Mouse (Mus musculus) heart, embryonic 16.5 days (tissue): ENCODE data around the gene Plcb4. TPM values are rescaled to one million over a fixed set of nuclear protein-coding genes. Genes with fewer than 3 reads are reported as not detected.

Experiments used
- ATAC-seq: fragments of 200-750 bp; cut with Nextera tagmentation; replicated peaks from 2 replicates; pipeline ENCODE4 v1.8.0; 2017; ENCODE audit warnings: moderate number of reproducible peaks; ENCODE audit not compliant: insufficient read depth, low FRiP score; ENCODE audit errors: extremely low read depth
- H3K27ac ChIP-seq: fragments of 300-500 bp; sonication (generic); 2 replicates; pipeline ENCODE4 v1.5.1; 2014; ENCODE audit warnings: mild to moderate bottlenecking, low read length, control low read depth, moderate library complexity
- H3K27me3 ChIP-seq: fragments of 300-500 bp; sonication (generic); 2 replicates; pipeline ENCODE4 v1.6.1; 2014; ENCODE audit warnings: low read length, mixed read lengths; ENCODE audit not compliant: control insufficient read depth, insufficient read depth
- H3K36me3 ChIP-seq: fragments of 300-500 bp; sonication (generic); 2 replicates; pipeline ENCODE4 v1.6.1; 2014; ENCODE audit not compliant: control insufficient read depth, insufficient read depth
- H3K4me1 ChIP-seq: fragments of 300-500 bp; sonication (generic); 2 replicates; pipeline ENCODE4 v1.6.1; 2014; ENCODE audit warnings: low read length, mixed read lengths; ENCODE audit not compliant: control insufficient read depth, insufficient read depth
- H3K4me2 ChIP-seq: fragments of 300-500 bp; sonication (generic); 2 replicates; pipeline ENCODE4 v1.6.1; 2014; ENCODE audit warnings: low read depth, mild to moderate bottlenecking, control low read depth, low read length
- H3K4me3 ChIP-seq: fragments of 300-500 bp; sonication (generic); 2 replicates; pipeline ENCODE4 v1.5.1; 2014; ENCODE audit warnings: mild to moderate bottlenecking, control low read depth, low read length
- H3K9ac ChIP-seq: fragments of 300-500 bp; sonication (generic); 2 replicates; pipeline ENCODE4 v1.6.1; 2014; ENCODE audit warnings: low read length, control low read depth
- H3K9me3 ChIP-seq: fragments of 300-500 bp; sonication (generic); replicated peaks from 2 replicates; pipeline ENCODE4 v1.6.1; 2016; ENCODE audit warnings: low read length; ENCODE audit not compliant: control insufficient read depth
- WGBS: fragments of 180-500 bp; shearing (Covaris S2); extraction: QIAGEN DNeasy Blood & Tissue Kit; methylation state at CpG from one replicate; pipeline ENCODE4 v1.1.7; 2014; 5-methylcytosine and 5-hydroxymethylcytosine counted together
- polyA plus RNA-seq: library from polyadenylated mRNA; unstranded; fragments of >200 nt; fragmentation: Nextera tagmentation; extraction: Ambion mirVana; gene quantifications from 2 replicates; pipeline ENCODE4 v1.2.1, GENCODE M21; 2015

The Plcb4 gene
- polyA plus RNA-seq, 1 experiment from 2014 or later: 31.9 TPM

DNA sequence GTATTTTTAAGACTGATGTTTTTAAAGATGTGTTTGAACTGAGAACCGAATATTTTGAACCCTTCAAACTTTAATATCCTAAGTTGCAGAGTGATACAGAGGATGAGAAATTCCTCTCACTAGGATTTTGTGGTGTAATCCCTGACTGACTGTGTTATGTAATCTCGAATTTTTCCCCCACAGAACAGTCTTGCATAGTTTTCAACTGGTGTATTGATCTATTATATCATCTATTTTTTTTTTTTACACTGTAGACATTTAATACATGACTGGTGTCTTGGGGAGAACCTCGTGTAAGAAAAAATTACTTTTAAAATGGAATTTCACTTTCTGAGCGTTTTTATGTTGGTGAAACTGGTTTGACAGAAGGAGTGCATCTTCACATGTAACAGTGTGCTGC lies 2.0 kb downstream of the Plcb4 start:
- 0 out of 2 replicates have a peak, but pooled peaks cover 3% of the 10 kb centered on the region for H3K4me1 ChIP-seq
- 64% methylated on average over 4 of the region's 4 CpGs for WGBS
- H3K9ac ChIP-seq: no peak overlapping the region
- no peaks in the 10 kb centered on the region for H3K9me3 ChIP-seq
- peak overlapping the region; percentile 65 for H3K4me2 ChIP-seq
- no peak for ATAC-seq
- H3K27ac ChIP-seq: no peak overlapping the region
- H3K36me3 ChIP-seq: no peaks in the 10 kb centered on the region
- H3K27me3 ChIP-seq: no peaks in the 10 kb centered on the region
- H3K4me3 ChIP-seq: peak overlapping the region; percentile 24

- no peak overlapping the region for H3K4me3 ChIP-seq
- H3K36me3 ChIP-seq: no peaks in the 10 kb centered on the region
- 77% methylated on average over 1 of the region's 1 CpGs for WGBS
- no peak overlapping the region for H3K4me2 ChIP-seq
- ATAC-seq: no peak
- 0 out of 2 replicates have a peak, but pooled peaks cover 3% of the 10 kb centered on the region for H3K4me1 ChIP-seq
- no peak overlapping the region for H3K27ac ChIP-seq
- no peak overlapping the region for H3K9ac ChIP-seq
- H3K27me3 ChIP-seq: no peaks in the 10 kb centered on the region
- H3K9me3 ChIP-seq: no peaks in the 10 kb centered on the region
Measured at GRCm38 (mm10) chr2:135663785-135664184, 5.0 kb downstream of the Plcb4 start.

- H3K27me3 ChIP-seq: no peaks in the 10 kb centered on the region
- H3K9me3 ChIP-seq: no peaks in the 10 kb centered on the region
- no peak for ATAC-seq
- H3K27ac ChIP-seq: no peak overlapping the region
- no peak overlapping the region for H3K4me3 ChIP-seq
- H3K9ac ChIP-seq: no peak overlapping the region
- H3K4me2 ChIP-seq: no peak overlapping the region
- no peaks in the 10 kb centered on the region for H3K4me1 ChIP-seq
- WGBS: 91% methylated on average over 2 of the region's 2 CpGs
- H3K36me3 ChIP-seq: no peaks in the 10 kb centered on the region
Measured at GRCm38 (mm10) chr2:135667496-135667895, 8.7 kb downstream of the Plcb4 start.

GRCm38 (mm10) chr2:135672459-135673104 lies 13.8 kb downstream of the Plcb4 start:
- H3K27me3 ChIP-seq: no peaks in the 10 kb centered on the region
- H3K4me2 ChIP-seq: no peak overlapping the region
- H3K27ac ChIP-seq: no peak overlapping the region
- ATAC-seq: no peak
- H3K9me3 ChIP-seq: no peaks in the 10 kb centered on the region
- H3K4me3 ChIP-seq: no peak overlapping the region
- H3K4me1 ChIP-seq: peaks cover 6% of the 10 kb centered on the region
- no peaks in the 10 kb centered on the region for H3K36me3 ChIP-seq
- 72% methylated on average over 10 of the region's 10 CpGs for WGBS
- no peak overlapping the region for H3K9ac ChIP-seq

- no peak overlapping the region for H3K4me2 ChIP-seq
- ATAC-seq: no peak
- H3K9me3 ChIP-seq: no peaks in the 10 kb centered on the region
- WGBS: 89% methylated on average over 8 of the region's 8 CpGs
- no peaks in the 10 kb centered on the region for H3K36me3 ChIP-seq
- no peak overlapping the region for H3K4me3 ChIP-seq
- H3K27ac ChIP-seq: no peak overlapping the region
- no peak overlapping the region for H3K9ac ChIP-seq
- peaks cover 6% of the 10 kb centered on the region for H3K4me1 ChIP-seq
- no peaks in the 10 kb centered on the region for H3K27me3 ChIP-seq
Measured at GRCm38 (mm10) chr2:135673649-135674048, 14.8 kb downstream of the Plcb4 start.

DNA sequence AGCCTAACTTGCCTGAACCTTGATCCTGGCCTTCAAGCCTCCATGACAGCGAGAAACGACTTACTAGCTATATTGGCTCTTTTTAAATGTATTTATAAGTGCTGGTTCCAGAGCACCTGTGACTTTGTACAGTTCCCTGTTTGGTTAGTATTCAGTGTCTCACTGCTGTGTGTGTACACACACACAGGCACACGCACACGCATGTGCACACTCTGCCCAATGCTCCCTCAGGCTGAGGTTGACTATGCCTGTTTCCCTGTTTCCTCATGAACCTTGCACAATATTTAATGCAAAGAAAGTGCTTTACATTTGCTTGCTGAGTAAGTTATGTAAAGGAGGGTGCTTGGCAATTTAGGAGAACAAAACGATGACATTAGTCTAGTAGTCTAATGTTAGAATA lies 16.5 kb downstream of the Plcb4 start:
- ATAC-seq: no peak
- Histone ChIP-seq H3K4me2 (no peak overlapping the region), H3K27ac (no peak overlapping the region), H3K9ac (no peak overlapping the region), H3K9me3 (no peaks in the 10 kb centered on the region), H3K4me1 (peaks cover 13% of the 10 kb centered on the region), H3K36me3 (no peaks in the 10 kb centered on the region), H3K27me3 (no peaks in the 10 kb centered on the region), H3K4me3 (no peak overlapping the region)
- 72% methylated on average over 5 of the region's 5 CpGs for whole genome bisulfite sequencing

- H3K36me3 ChIP-seq: no peaks in the 10 kb centered on the region
- H3K4me2 ChIP-seq: no peak overlapping the region
- ATAC-seq: no peak
- no peaks in the 10 kb centered on the region for H3K9me3 ChIP-seq
- peaks cover 14% of the 10 kb centered on the region for H3K4me1 ChIP-seq
- H3K27me3 ChIP-seq: no peaks in the 10 kb centered on the region
- no peak overlapping the region for H3K4me3 ChIP-seq
- no peak overlapping the region for H3K27ac ChIP-seq
- no peak overlapping the region for H3K9ac ChIP-seq
- 70% methylated on average over 8 of the region's 8 CpGs for WGBS
Measured at GRCm38 (mm10) chr2:135676978-135677501, 18.2 kb downstream of the Plcb4 start.

GRCm38 (mm10) chr2:135677601-135678000 lies 18.8 kb downstream of the Plcb4 start:
- Histone ChIP-seq H3K9me3 (no peaks in the 10 kb centered on the region), H3K36me3 (no peaks in the 10 kb centered on the region), H3K4me3 (no peak overlapping the region), H3K9ac (no peak overlapping the region), H3K4me2 (no peak overlapping the region), H3K27me3 (no peaks in the 10 kb centered on the region), H3K4me1 (peaks cover 14% of the 10 kb centered on the region), H3K27ac (no peak overlapping the region)
- 77% methylated on average over 5 of the region's 5 CpGs for WGBS
- ATAC-seq: no peak

GRCm38 (mm10) chr2:135680001-135680400 lies 21.2 kb downstream of the Plcb4 start:
- Histone ChIP-seq H3K4me2 (no peak overlapping the region), H3K9ac (no peak overlapping the region), H3K27ac (no peak overlapping the region), H3K4me1 (peaks cover 12% of the 10 kb centered on the region), H3K4me3 (no peak overlapping the region), H3K9me3 (no peaks in the 10 kb centered on the region), H3K27me3 (no peaks in the 10 kb centered on the region), H3K36me3 (no peaks in the 10 kb centered on the region)
- 73% methylated on average over 8 of the region's 8 CpGs for WGBS
- ATAC-seq: no peak
